Mouse (Mus musculus) left cerebral cortex, postnatal 36 days (tissue): ENCODE results near the gene Pmvk. TPM values are rescaled to one million over a fixed set of nuclear protein-coding genes. Genes with fewer than 3 reads are reported as not detected.

ENCODE experiments used
- DNase-seq, 2 experiments: peaks; one replicate each; pipeline ENCODE4 v3.0.0; 2021 to 2022; ENCODE audit warnings: low spot score in 2 of 2, mixed read lengths in 1 of 2
- intact Hi-C: fragments of 180-260 bp; cut with DNase I; formaldehyde crosslinking; loops from one replicate; pipeline ENCODE4 v1.15.1; 2025
- total RNA-seq, 2 experiments: library from RNA; stranded (reverse); gene quantifications; 2 replicates each; pipeline ENCODE4 v1.2.3; 2021

Gene Pmvk
- total RNA-seq, 2 experiments from 2014 or later: 32.9 to 33.1 TPM

DNA sequence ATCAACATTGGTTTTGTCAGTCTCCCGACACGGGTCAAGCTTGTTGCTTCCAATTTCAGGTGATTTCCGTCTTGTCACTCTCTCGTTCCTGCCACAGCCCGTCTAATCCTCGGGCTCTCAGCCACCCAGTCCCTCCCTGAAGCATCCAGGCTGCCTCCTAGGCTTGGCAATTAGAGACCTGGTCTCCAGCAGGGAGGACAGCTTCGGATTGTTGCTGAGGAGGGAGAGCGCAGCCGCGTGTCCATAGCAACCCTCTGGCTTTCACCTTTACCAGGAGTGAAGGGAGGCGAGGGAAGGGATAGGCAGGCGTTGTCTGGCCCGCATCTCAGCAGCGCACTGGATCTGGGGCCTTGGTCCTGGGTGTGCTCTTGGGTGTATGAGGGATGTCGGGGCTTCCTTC, 57.1 kb downstream of the Pmvk start:
- intact Hi-C loops: loop anchor here (5.0 kb wide), 1 partner anchor 261 kb away; the partner anchor contains the start of gene Ube2q1
- DNase-seq: no peak

DNA sequence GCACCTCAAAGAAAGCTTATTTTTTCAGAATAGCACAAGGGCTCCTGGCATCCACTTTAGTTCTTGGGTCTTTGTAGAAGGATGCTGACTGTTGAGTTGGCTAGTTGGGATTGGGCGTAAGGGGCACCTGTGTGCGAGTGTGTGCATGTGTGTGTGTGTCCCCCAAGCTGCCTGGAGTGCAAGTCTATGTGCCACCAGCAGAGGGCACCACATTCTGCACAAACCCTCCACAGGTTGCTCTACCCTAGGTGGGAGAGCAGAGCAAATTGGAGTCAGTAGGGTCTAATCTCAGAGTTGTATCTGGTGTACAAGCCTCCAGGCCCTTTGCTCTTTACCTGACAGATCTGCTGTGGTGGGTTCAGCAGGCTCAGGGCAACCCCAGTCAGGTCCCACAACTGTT, 57.9 kb downstream of the Pmvk start:
- intact Hi-C loops: loop anchor here (2.0 to 5.0 kb wide), 2 partner anchors 177 to 260 kb away; partner anchors contain the start of gene Ube2q1
- DNase-seq: no peak

DNA sequence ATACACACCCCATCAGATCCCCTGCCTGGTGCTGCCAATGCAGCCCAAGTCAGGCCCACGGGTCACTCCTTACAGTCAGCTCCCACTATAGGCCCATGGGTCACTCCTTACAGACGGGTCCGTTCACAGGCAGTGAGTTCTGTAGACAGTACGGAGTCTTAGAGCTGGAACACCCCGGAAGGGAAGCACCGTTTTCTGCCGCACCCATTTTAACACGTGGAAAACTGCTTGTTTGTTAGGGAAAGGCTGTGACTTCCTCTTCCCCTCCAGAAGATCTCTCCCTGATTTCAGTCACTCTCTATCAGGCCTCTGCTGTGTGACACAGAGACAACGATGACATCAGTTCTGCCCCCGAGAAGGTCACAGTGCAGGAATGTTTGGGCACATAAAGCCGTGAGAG, 61.1 kb downstream of the Pmvk start:
- DNase-seq: no peak
- intact Hi-C loops: no loop called here

DNA sequence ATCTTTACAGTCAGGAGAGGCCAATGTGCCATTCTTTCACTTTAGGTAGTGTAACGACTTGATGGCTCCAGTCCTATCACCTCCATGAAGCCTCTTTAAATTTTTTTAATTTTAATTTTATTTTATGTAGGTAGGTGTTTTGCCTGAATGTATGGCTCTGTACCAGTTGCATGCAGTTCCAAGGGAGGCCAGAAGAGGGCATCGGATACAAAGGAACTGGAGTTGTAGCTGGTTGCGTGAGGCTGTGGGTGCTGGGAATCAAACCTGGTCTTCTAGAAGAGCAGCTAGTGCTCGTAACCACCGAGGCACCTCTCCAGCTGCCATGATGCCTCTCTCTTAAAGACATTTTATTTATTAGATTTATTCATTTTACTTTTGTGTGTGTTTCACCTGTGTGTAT, 62.0 kb downstream of the Pmvk start:
- intact Hi-C loops: no loop called here
- DNase-seq: no peak

Other genes starting within 250 kb of the Pmvk start
- gene Thbs3, start 239.4 kb upstream of the Pmvk start, total RNA-seq: 10 to 100 TPM; 21.0 to 21.3 TPM
- 10 to 100 TPM; 90.6 to 93.8 TPM for gene Mtx1, start 227.5 kb upstream of the Pmvk start, total RNA-seq
- 1 to 10 TPM in 1 of 2 experiments, under 1 TPM in 1; 0.44 to 1.1 TPM for gene Muc1, start 225.5 kb upstream of the Pmvk start, total RNA-seq
- gene Krtcap2, start 208.6 kb upstream of the Pmvk start, total RNA-seq: 10 to 100 TPM; 59.7 to 64.9 TPM
- 10 to 100 TPM; 74.4 to 88.7 TPM for gene Trim46, start 208.2 kb upstream of the Pmvk start, total RNA-seq
- 10 to 100 TPM; 47.0 to 51.7 TPM for gene Dpm3, start 195.2 kb upstream of the Pmvk start, total RNA-seq
- 10 to 100 TPM; 34.5 to 39.1 TPM for gene Slc50a1, start 184.0 kb upstream of the Pmvk start, total RNA-seq
- 1 to 10 TPM; 4.2 to 7.4 TPM for gene Efna1, start 173.4 kb upstream of the Pmvk start, total RNA-seq
- 10 to 100 TPM; 50.4 to 59.5 TPM for gene Efna3, start 131.6 kb upstream of the Pmvk start, total RNA-seq
- 1 to 10 TPM in 1 of 2 experiments, not detected in 1; 1.2 TPM for gene Efna4, start 116.5 kb upstream of the Pmvk start, total RNA-seq
- 100 to 1,000 TPM in 1 of 2 experiments, 10 to 100 TPM in 1; 96.1 to 120 TPM for gene Adam15, start 104.5 kb upstream of the Pmvk start, total RNA-seq
- gene Dcst2, start 92.6 kb upstream of the Pmvk start, total RNA-seq: under 1 TPM; 0.23 to 0.39 TPM
- not detected for gene Dcst1, start 89.3 kb upstream of the Pmvk start, total RNA-seq
- 10 to 100 TPM; 10.9 to 18.6 TPM for gene Zbtb7b, start 59.8 kb upstream of the Pmvk start, total RNA-seq
- 1 to 10 TPM; 4.2 to 5.3 TPM for gene Lenep, start 51.7 kb upstream of the Pmvk start, total RNA-seq
- gene Flad1, start 42.7 kb upstream of the Pmvk start, total RNA-seq: 10 to 100 TPM; 31.0 to 32.5 TPM
- 1 to 10 TPM; 2.1 to 2.3 TPM for gene Cks1b, start 36.2 kb upstream of the Pmvk start, total RNA-seq
- 10 to 100 TPM; 10.6 to 16.0 TPM for gene Shc1, start 36.1 kb upstream of the Pmvk start, total RNA-seq
- 10 to 100 TPM; 53.7 to 61.4 TPM for gene Pygo2, start 24.3 kb upstream of the Pmvk start, total RNA-seq
- 10 to 100 TPM; 35.2 to 40.6 TPM for gene Pbxip1, start 17.8 kb upstream of the Pmvk start, total RNA-seq
- gene Kcnn3, start 65.6 kb downstream of the Pmvk start, total RNA-seq: 10 to 100 TPM; 16.4 to 23.5 TPM